24 mouse cellular contexts compared by ENCODE assay signal in the genomic region with DNA sequence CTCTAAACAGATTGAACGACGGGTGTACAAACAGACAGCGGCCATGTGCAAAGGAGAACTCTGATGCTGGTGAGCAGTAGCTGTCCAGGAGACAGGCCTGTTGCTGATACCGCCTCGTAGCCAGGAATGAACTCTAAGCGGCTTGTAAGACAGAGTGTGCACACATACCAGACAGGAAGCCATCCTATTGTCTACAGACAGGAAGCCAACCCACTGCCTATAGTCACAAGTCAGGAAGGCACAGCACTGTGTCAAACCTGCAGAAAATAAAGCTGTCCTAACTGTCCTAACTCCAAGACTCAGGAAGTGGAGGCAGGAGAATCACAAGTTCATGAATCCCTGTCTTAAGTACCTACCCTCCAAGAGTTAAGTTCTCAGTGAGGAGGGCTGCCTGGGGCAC. TPM values are rescaled to one million over a fixed set of nuclear protein-coding genes. Genes with fewer than 3 reads are reported as not detected.
A peak's percentile ranks its signal among the peaks of the same experiment; 100 is the strongest.
DNase-seq lines count a peak whose midpoint lies in the region; ATAC-seq and TF ChIP-seq lines count a peak whose summit lies in the region.
"Had no signal": no experiment of that assay in that cellular context is flagged by ENCODE, and none has a peak within 500 bp of the region (broad histone marks: within the 10 kb centered on the region; RNA-seq: fewer than 3 reads in every experiment).

No protein-coding gene starts in this region.

- H3K4me2 ChIP-seq in heart, embryonic 13.5 days, result no peak overlapping the region
- no peak overlapping the region for H3K4me2 ChIP-seq in heart, postnatal 0 days (ENCODE audit: low read depth, low read length)
- H3K4me2 ChIP-seq in lung, embryonic 15.5 days, result no peak overlapping the region
- H3K4me2 ChIP-seq: embryonic facial prominence, embryonic 15.5 days; hindbrain, embryonic 14.5 days had no signal

- no peak for DNase-seq in heart, postnatal 36 days
- peak; percentile 30 for DNase-seq in heart, postnatal 0 days (ENCODE audit: low spot score)
- DNase-seq in heart, adult 2 months, result no peak
- DNase-seq in kidney, postnatal 10 days, result peak; percentile 11
- DNase-seq in kidney, postnatal 14 days, result no peak
- DNase-seq in lung, adult 18-20 months, result no peak
- DNase-seq: adrenal gland, postnatal 10 days; cerebellum, adult 11 months; cerebellum, adult 8-10 months; cerebellum, postnatal 14 days; embryo, embryonic 11 days; gastrocnemius, adult 2 months; gastrocnemius, postnatal 25 days had no signal

- H3K27me3 ChIP-seq in heart, embryonic 13.5 days (replicated peaks), result peaks cover 22% of the 10 kb centered on the region; the same call in 1 of the 2 replicates
- H3K27me3 ChIP-seq in heart, postnatal 0 days (ENCODE audit: control insufficient read depth, insufficient read depth, low read length), result no peaks in the 10 kb centered on the region; the same call in 1 of the 2 replicates
- H3K27me3 ChIP-seq in heart, adult 2 months (ENCODE audit: control insufficient read depth, insufficient read depth, low read length), result no peaks in the 10 kb centered on the region
- peaks cover 4% of the 10 kb centered on the region; the same call in 1 of the 2 replicates for H3K27me3 ChIP-seq in lung, embryonic 15.5 days

- 59% methylated on average over 6 of the region's 6 CpGs for WGBS in heart, embryonic 13.5 days
- 52% methylated on average over 6 of the region's 6 CpGs for WGBS in heart, postnatal 0 days
- 48% methylated on average over 6 of the region's 6 CpGs for WGBS in heart, adult 2 months
- 52% methylated on average over 6 of the region's 6 CpGs for WGBS in lung, embryonic 15.5 days

- no peaks in the 10 kb centered on the region for H3K36me3 ChIP-seq in heart, embryonic 13.5 days
- H3K36me3 ChIP-seq in heart, postnatal 0 days (replicated peaks; ENCODE audit: control insufficient read depth, insufficient read depth, low read length), result no peaks in the 10 kb centered on the region
- H3K36me3 ChIP-seq in heart, adult 2 months (ENCODE audit: control insufficient read depth, insufficient read depth, low read length), result no peaks in the 10 kb centered on the region
- H3K36me3 ChIP-seq in lung, embryonic 15.5 days, result no peaks in the 10 kb centered on the region
- H3K36me3 ChIP-seq: embryonic facial prominence, embryonic 15.5 days; forebrain, embryonic 10.5 days; heart, embryonic 10.5 days; hindbrain, embryonic 10.5 days had no signal

- H3K27ac ChIP-seq in heart, embryonic 13.5 days (replicated peaks), result peak overlapping the region; percentile 36; the same call in 1 of the 2 replicates
- peak overlapping the region; percentile 65 for H3K27ac ChIP-seq in heart, postnatal 0 days (ENCODE audit: low read depth)
- no peak overlapping the region for H3K27ac ChIP-seq in heart, adult 2 months
- peak overlapping the region; percentile 57 for H3K27ac ChIP-seq in lung, embryonic 15.5 days
- H3K27ac ChIP-seq: embryonic facial prominence, embryonic 15.5 days; forebrain, embryonic 10.5 days; gastrocnemius, adult 2 months; heart, embryonic 10.5 days; hindbrain, embryonic 10.5 days; hindbrain, embryonic 14.5 days had no signal

- no peaks in the 10 kb centered on the region for H3K9me3 ChIP-seq in heart, embryonic 13.5 days
- H3K9me3 ChIP-seq in heart, postnatal 0 days (replicated peaks; ENCODE audit: control insufficient read depth, low read length), result no peaks in the 10 kb centered on the region
- no peaks in the 10 kb centered on the region for H3K9me3 ChIP-seq in lung, embryonic 15.5 days
- H3K9me3 ChIP-seq: embryonic facial prominence, embryonic 15.5 days; forebrain, embryonic 10.5 days; heart, embryonic 10.5 days; hindbrain, embryonic 10.5 days had no signal

- TF ChIP-seq EP300 in heart, postnatal 0 days (IDR thresholded peaks at IDR 0.05; ENCODE audit: low read depth), result no peak
- TF ChIP-seq EP300 in heart, adult 2 months (IDR thresholded peaks at IDR 0.05; ENCODE audit: insufficient read depth, low read depth, low read length), result no peak

- intact Hi-C loops in heart, postnatal 36 days (cut with DNase I), result no loop called here
- intact Hi-C loops in heart, adult 2 months (cut with DNase I), result no loop called here

- TF ChIP-seq POLR2A in heart, adult 2 months (IDR thresholded peaks at IDR 0.05; ENCODE audit: insufficient read depth, low read depth, low read length), result no peak

- ATAC-seq in heart, embryonic 13.5 days (ENCODE audit: extremely low read depth, insufficient number of reproducible peaks, low FRiP score, low TSS enrichment), result no peak
- peak; percentile 73 for ATAC-seq in heart, postnatal 0 days (ENCODE audit: insufficient read depth, low read depth)
- ATAC-seq in lung, embryonic 15.5 days (ENCODE audit: borderline replicate concordance, extremely low read depth, low FRiP score, low TSS enrichment), result peak; percentile 65
- ATAC-seq: forebrain, embryonic 14.5 days had no signal

- no peaks in the 10 kb centered on the region for H3K79me2 ChIP-seq in heart, adult 2 months (replicated peaks; ENCODE audit: control insufficient read depth, insufficient read depth, low read length)

- no peak overlapping the region for H3K4me3 ChIP-seq in heart, embryonic 13.5 days
- no peak overlapping the region for H3K4me3 ChIP-seq in heart, postnatal 0 days (ENCODE audit: low read depth, low read length)
- no peak overlapping the region for H3K4me3 ChIP-seq in heart, adult 2 months
- no peak overlapping the region for H3K4me3 ChIP-seq in lung, embryonic 15.5 days
- H3K4me3 ChIP-seq: embryonic facial prominence, embryonic 15.5 days; erythroblast, embryonic 14.5 days; forebrain, embryonic 10.5 days; gastrocnemius, adult 2 months; heart, embryonic 10.5 days; hindbrain, embryonic 10.5 days had no signal

- no peak overlapping the region for H3K9ac ChIP-seq in heart, embryonic 13.5 days
- H3K9ac ChIP-seq in heart, postnatal 0 days (replicated peaks; ENCODE audit: low read depth, low read length), result no peak overlapping the region
- no peak overlapping the region for H3K9ac ChIP-seq in heart, adult 2 months (ENCODE audit: low read depth, low read length)
- H3K9ac ChIP-seq in lung, embryonic 15.5 days, result no peak overlapping the region
- H3K9ac ChIP-seq: embryonic facial prominence, embryonic 15.5 days; hindbrain, embryonic 14.5 days had no signal

- no peak for TF ChIP-seq CTCF in heart, postnatal 0 days (IDR thresholded peaks at IDR 0.05; ENCODE audit: low read depth)
- no peak for TF ChIP-seq CTCF in heart, adult 2 months (IDR thresholded peaks at IDR 0.05)

- H3K4me1 ChIP-seq in heart, embryonic 13.5 days, result no peaks in the 10 kb centered on the region
- H3K4me1 ChIP-seq in heart, postnatal 0 days (ENCODE audit: control insufficient read depth, insufficient read depth), result no peaks in the 10 kb centered on the region
- H3K4me1 ChIP-seq in heart, adult 2 months (ENCODE audit: control insufficient read depth, insufficient read depth, low read length), result peaks cover 2% of the 10 kb centered on the region; the same call in 1 of the 2 replicates
- H3K4me1 ChIP-seq in lung, embryonic 15.5 days, result no peaks in the 10 kb centered on the region
- H3K4me1 ChIP-seq: embryonic facial prominence, embryonic 15.5 days; heart, embryonic 10.5 days had no signal

RNA-seq across cellular contexts. Expression of a gene that starts 47.1 kb away (rescaled TPM):
- polyA plus RNA-seq in heart, embryonic 13.5 days (2015; fragmentation: Nextera tagmentation; extraction: Ambion mirVana), result not detected in 2 replicates
- total RNA-seq in heart, postnatal 36 days (2021), result not detected
- not detected in 2 replicates for total RNA-seq in heart, postnatal 0 days (2014; rRNA removed; ENCODE audit: low replicate concordance)
- polyA plus RNA-seq in heart, postnatal 0 days (2015; fragmentation: Nextera tagmentation; extraction: Ambion mirVana), result not detected in 2 replicates
- not detected for total RNA-seq in heart, adult 2 months (2021)
- not detected in 2 replicates for polyA plus RNA-seq in heart, adult 2 months (2012; rRNA removed)
- polyA plus RNA-seq in lung, embryonic 15.5 days (2015; fragmentation: Nextera tagmentation; extraction: Ambion mirVana), result not detected in 2 replicates
- total RNA-seq: common myeloid progenitor, adult 5-6 weeks; gastrocnemius, adult 2 months; gastrocnemius, postnatal 25 days; granulocyte monocyte progenitor cell, adult 5-6 weeks had no signal
- polyA plus RNA-seq: embryonic facial prominence, embryonic 15.5 days; erythroblast, embryonic 14.5 days; heart, embryonic 10.5 days had no signal

Comparison
In these comparisons a context has a peak if more than half of its experiments do, and no peak if none do; other contexts are left out.
1. DNase-seq: peak in heart, postnatal 0 days (single experiment) and kidney, postnatal 10 days (single experiment); none in heart, postnatal 36 days (0 of 2), heart, adult 2 months (0 of 2), kidney, postnatal 14 days (single experiment) and lung, adult 18-20 months (0 of 2).